Mouse (Mus musculus) lung, adult 2 months (tissue): ENCODE measurements at regions not wholly inside any gene's neighbourhood (a gene's known extent, or its start where the extent isn't known, plus 50 kb on each side); places are given as distances from the start of the nearest gene placed in this dataset.

Experiments
- CTCF ChIP-seq: fragments of 200-500 bp; IDR thresholded peaks from 2 replicates; pipeline ENCODE4 v1.5.1; 2011; ENCODE audit warnings: mild to moderate bottlenecking, low read length, control low read depth; ENCODE audit not compliant: insufficient read depth
- POLR2A ChIP-seq: fragments of 200-500 bp; IDR thresholded peaks from 2 replicates; pipeline ENCODE4 v1.6.1; 2011; ENCODE audit warnings: low read depth, mild to moderate bottlenecking, control low read depth, low read length, borderline replicate concordance; ENCODE audit errors: extremely low read depth

GRCm38 (mm10) chr14:66521836-66522629, 513.0 kb upstream of the Gulo start:
- TF ChIP-seq CTCF (no peak), POLR2A (no peak)
